Mouse (Mus musculus): ENCODE measurements at regions not wholly inside any gene's neighbourhood (a gene's known extent, or its start where the extent isn't known, plus 50 kb on each side); places are given as distances from the start of the nearest gene placed in this dataset.

GRCm38 (mm10) chr19:54248256-54248936 lies 204.4 kb downstream of the Adra2a start:
- DNase-seq = no peak

DNA sequence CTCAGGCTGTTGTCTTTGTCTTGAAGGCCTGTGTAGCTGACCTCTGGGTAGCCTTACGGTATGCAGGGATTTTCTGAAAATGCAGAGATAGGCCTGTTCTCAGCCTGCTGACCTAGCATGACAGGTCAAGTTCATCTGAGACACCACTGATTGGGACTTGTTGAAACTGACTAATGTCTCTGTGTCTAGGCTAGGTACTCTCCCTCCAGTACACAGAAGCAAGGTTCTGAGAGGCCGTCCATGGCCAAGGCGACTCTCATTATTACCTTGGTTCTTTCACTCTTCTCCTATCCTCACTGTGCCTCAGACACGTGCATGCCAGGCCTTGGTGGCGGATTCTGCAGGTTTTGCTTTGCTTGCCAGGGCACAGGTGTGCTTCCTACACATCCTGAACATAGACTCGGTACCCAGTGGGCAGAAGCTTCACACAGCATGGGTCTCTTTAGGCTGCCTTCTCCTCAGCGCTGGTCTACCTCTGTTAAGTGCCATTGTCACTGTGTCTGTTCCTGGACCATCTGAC lies 208.3 kb downstream of the Adra2a start:
- no peak for DNase-seq

- no peak for DNase-seq
Observed at GRCm38 (mm10) chr19:54257889-54258288, 213.9 kb downstream of the Adra2a start.

DNA sequence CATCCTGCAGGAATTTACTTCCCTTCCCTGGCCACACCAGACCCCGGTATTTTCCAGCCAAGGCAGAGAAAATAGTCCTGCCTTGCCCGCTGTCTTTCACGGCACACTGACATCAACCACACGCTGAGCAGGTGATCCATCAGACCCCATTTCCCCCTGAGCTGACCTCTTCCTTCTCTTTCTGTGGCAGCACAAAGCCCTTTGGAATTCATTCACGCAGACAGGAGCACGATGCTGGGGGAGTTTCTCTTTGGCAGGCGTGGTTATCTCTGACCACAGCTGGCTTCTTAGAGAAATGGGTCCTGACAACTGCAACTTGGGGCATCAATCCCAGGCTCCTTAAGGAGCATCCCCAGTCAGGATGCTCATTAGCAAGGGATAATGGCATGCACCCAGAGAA lies 215.2 kb downstream of the Adra2a start:
- no peak for DNase-seq

- DNase-seq = no peak
Observed at GRCm38 (mm10) chr19:54277368-54277767, 233.4 kb downstream of the Adra2a start.

DNA sequence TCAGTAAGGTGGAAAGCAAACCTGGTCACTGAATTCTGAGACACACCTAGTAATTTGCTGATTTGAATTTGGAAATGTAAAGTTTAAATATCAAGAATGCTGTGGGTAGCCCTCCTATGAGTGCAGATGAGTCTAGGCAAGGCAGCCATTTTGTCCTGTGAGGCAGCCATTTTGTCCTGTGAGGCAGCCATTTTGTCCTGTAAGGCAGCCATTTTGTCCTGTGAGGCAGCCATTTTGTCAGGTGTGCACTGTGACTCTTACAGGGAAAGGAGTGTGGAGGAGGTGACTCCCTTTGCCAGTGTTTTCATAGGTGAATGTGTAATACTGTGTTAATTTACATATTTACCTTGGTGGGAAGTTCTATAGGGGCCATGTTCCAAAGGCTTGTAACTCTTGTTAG lies 241.5 kb downstream of the Adra2a start:
- DNase-seq = no peak

- no peak for DNase-seq
Observed at GRCm38 (mm10) chr19:54297663-54298388, 253.9 kb downstream of the Adra2a start.

DNA sequence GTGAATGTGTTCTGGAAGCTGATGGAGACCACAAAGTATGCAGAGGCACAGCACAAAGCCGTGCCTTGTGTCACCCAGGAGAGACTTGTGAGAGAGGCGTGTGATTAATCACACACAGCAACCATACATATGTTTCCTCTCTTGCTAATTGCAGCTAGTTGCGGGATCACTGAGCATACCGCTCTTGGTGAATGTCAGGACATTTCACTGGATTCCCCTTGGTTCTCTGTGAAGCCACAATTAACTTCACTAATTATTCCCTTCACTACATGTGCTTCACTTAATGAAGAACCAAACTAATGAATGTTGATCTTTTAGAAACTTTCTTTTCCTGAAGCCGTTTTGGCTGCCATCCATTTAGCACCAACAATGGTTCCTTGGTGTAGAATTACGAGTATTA lies 267.3 kb downstream of the Adra2a start:
- DNase-seq = no peak

GRCm38 (mm10) chr19:54311723-54312122 lies 267.8 kb downstream of the Adra2a start:
- DNase-seq = no peak

DNA sequence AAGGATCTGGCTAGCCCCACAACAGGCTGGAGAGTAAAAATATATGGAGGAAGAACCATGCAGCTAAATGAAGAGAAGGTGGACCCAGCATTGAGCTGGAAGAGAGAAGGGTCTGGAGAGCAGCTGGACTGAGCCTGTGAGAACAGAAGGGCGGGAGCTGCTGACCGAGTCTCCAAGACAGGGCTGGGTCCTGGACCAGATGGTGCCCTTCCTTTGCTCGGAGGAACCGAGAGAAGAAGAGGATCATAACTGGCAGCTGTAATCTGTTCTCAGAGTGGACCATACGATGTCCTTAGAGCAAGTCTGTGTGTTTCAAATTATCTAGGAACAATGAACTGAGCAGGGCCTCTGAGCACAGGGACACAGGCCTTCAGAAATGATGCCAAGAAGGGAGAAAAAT lies 279.3 kb downstream of the Adra2a start:
- DNase-seq = no peak

DNA sequence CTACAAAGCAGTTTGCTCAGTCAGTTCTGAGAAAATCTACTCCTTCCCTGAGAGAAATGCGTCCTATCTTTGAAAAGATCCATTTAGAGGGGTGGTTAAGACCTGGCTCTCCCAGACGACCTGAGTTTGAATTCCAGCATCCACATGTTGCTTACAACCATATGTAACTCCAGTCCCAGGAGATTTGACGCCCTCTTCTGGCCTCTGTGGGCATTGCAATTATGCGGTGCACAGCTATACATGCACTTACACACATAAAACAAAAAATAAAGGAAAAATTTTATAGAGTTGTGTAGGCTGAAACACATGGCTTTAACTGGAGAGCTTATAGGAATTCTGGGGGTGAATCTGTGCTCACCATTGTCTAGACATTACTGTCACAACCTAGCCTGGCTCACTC lies 281.0 kb downstream of the Adra2a start:
- no peak for DNase-seq

- DNase-seq = no peak
Observed at GRCm38 (mm10) chr19:54332140-54332539, 288.2 kb downstream of the Adra2a start.

DNA sequence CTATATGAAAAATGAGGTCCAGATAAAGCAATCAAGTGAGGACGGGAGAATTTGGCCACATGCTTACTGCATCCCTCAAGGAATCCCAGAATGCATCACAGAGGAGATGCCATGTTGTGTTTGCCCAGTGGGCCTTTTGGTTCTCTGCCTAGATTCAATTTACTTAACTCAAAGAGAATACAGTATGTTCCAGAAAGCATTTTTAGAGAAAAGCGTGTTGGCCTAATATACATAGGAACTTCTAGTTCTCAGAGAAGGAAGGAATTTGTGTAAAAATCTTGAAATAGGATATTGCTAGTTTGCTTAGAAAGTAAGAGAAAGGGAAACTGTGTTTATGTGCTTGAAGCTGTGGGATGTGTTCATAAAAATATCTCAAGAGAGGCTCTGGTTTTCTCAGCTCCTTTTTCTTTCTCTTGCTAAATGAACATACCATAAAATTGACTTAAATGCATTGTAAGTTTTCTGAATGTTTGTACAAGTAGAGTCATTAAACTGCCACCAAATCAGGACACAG lies 296.9 kb downstream of the Adra2a start:
- no peak for DNase-seq

- DNase-seq = no peak
Observed at GRCm38 (mm10) chr19:54359731-54360130, 315.8 kb downstream of the Adra2a start.

DNA sequence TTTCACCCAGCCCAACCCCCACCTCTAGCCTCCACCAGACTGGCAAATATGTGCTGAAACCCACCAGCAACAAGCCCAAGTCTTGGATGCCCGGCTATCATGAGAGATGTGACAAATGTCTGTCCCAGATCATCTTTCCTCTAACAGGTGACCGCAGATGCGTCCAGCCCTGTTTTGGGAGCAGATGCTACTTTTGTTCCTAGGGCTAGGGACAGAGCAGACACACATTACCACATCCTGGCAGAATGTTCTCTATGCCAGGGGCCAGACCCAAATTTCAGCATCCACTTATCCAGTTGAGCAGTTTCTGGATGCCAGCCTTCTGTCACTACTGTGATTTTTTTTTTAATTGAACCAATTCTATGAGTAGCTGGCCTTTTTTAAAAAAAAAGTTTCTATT lies 316.7 kb downstream of the Adra2a start:
- DNase-seq = no peak

DNA sequence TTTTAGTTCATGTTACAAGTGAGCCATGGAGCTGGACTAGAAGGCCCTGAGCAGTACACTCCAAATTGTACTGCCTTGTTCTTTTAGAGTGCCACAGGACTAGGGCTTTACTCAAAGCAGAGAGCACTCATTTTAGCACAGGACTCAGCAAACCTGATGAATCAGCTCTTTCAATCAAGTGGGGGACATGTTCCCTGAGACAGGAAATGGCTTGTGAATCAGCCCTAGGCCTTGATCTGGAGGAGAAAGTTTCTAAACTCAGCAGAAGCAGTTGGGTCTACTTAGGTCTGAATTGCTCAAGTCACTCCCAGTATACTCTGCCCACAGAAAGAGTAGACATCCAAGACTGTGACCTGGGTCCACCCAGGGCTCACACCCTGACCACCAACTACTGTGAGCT lies 341.1 kb downstream of the Adra2a start:
- DNase-seq = no peak

DNA sequence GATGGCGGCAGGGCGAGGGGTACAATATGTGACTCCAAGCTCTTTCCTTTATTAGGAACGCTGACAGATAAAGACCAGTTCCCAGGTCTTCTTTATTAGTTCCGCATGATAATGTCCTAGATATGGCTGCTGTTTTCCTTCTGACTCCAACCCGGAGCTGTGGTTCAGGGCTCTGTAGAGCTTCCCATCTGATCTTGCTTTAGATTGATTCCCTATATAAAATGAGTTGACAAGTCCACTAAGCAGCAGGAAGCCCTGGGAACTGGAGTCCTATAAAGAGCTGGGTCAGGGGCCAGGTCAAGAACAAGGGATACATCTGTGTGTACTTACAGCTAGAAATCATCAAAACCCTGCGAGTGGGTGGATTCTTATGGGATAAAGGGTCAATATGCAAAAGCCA lies 347.5 kb downstream of the Adra2a start:
- DNase-seq = no peak

DNA sequence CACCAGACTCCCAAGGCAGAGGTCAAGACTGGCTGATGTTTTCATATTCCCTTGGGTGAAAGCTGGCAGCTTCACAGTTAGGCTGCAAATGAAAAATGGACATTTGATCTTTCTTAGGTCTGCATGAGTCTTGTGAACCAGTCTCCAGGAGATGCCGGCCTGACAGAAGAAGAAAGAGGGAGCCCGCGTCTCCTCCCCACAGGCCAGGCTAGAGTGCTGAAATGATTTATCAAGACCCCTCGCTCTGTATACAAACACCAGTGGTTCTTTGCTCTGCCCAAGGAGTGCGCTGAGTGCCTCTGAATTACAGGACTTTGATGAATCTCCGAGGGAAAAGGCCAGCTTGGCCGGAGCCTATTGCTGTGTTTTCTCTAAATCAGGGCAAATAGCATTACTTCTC lies 355.7 kb downstream of the Adra2a start:
- no peak for DNase-seq

DNA sequence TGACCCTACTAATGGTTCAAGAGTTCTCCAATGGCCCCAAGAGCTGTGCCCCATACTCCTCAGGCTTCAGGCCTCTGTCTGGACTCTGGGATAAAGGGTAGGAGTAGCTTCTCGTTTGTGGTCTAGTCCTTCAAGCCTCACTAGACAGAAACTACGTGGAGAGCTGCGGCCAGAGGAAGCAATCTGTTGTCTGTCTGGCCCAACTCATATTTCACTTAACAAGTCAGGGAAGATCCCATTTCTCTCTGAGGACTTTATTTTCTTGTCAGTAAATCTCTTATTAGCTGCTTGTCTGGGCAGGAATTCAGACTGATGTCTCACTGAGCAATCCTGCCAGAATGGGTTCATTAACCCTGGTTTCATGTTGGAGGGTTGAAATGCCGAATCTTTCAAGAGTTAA lies 364.0 kb downstream of the Adra2a start:
- no peak for DNase-seq

- no peak for DNase-seq
Observed at GRCm38 (mm10) chr19:54429062-54429461, 385.1 kb downstream of the Adra2a start.

DNA sequence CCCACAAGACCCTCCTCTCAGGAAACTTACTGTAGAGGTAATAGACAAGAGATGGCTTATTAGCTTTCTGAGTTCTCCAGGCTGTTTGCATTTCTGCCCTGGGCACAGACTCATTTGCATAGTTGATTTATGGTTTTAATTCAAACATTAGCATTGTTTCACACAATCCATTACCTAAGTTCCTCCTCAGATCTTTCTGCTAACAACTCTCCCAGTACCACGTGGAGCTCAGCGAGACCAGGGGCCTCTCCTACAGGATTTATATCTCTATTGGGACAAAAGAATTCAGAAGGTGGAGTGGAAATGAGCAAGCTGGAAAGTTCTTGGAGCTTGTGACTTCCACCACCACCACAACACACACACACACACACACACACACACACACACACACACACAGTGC lies 396.8 kb downstream of the Adra2a start:
- no peak for DNase-seq

GRCm38 (mm10) chr19:54460426-54461170 lies 416.6 kb downstream of the Adra2a start:
- no peak for DNase-seq

DNA sequence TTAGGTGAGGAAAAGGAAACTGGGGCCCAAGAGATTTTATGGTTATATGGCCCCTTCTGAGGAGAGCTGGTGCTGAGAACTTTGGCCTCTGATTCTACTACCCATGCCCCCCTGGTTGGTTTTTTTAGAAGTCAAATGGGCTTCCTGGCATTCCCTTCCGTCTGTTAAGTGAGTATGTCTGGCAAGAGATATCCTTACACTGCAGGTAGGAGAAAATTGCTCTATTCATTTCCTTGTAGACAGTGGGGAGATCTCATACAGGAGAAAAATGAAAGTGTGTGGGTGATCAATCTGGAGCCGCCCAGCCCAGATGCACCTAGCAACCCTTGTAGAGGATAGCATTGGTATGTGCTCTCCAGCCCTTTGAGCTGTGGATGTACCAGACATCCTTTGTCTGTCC lies 418.5 kb downstream of the Adra2a start:
- no peak for DNase-seq

GRCm38 (mm10) chr19:54470034-54470433 lies 426.1 kb downstream of the Adra2a start:
- DNase-seq = no peak
